Mouse (Mus musculus) forebrain, embryonic 15.5 days (tissue): ENCODE results near the gene Igf2bp2. TPM values are rescaled to one million over a fixed set of nuclear protein-coding genes. Genes with fewer than 3 reads are reported as not detected.

ENCODE experiments used
- ATAC-seq: fragments of 200-750 bp; cut with Nextera tagmentation; replicated peaks from 2 replicates; pipeline ENCODE4 v1.8.0; 2017; ENCODE audit warnings: mild to moderate bottlenecking, moderate TSS enrichment, moderate library complexity
- H3K27ac ChIP-seq: fragments of 300-500 bp; sonication (generic); replicated peaks from 2 replicates; pipeline ENCODE4 v1.5.1; 2015; ENCODE audit warnings: mild to moderate bottlenecking, inconsistent platforms
- H3K27me3 ChIP-seq: fragments of 300-500 bp; sonication (generic); 2 replicates; pipeline ENCODE4 v1.6.1; 2015; ENCODE audit warnings: inconsistent platforms
- H3K36me3 ChIP-seq: fragments of 300-500 bp; sonication (generic); 2 replicates; pipeline ENCODE4 v1.6.1; 2015; ENCODE audit warnings: mild to moderate bottlenecking, inconsistent platforms
- H3K4me1 ChIP-seq: fragments of 300-500 bp; sonication (generic); 2 replicates; pipeline ENCODE4 v1.6.1; 2015; ENCODE audit warnings: inconsistent platforms
- H3K4me2 ChIP-seq: fragments of 300-500 bp; sonication (generic); replicated peaks from 2 replicates; pipeline ENCODE4 v1.6.1; 2015; ENCODE audit warnings: mild to moderate bottlenecking, inconsistent platforms
- H3K4me3 ChIP-seq: fragments of 300-500 bp; sonication (generic); 2 replicates; pipeline ENCODE4 v1.5.1; 2015; ENCODE audit warnings: mild to moderate bottlenecking, inconsistent platforms
- H3K9ac ChIP-seq: fragments of 300-500 bp; sonication (generic); replicated peaks from 2 replicates; pipeline ENCODE4 v1.6.1; 2015; ENCODE audit warnings: mild to moderate bottlenecking, inconsistent platforms
- H3K9me3 ChIP-seq: fragments of 300-500 bp; sonication (generic); 2 replicates; pipeline ENCODE4 v1.6.1; 2016; ENCODE audit warnings: inconsistent platforms
- WGBS: fragments of 180-500 bp; shearing (Covaris S2); methylation state at CpG from one replicate; pipeline ENCODE4 v1.1.7; 2015; ENCODE audit warnings: mixed read lengths; 5-methylcytosine and 5-hydroxymethylcytosine counted together
- polyA plus RNA-seq: library from polyadenylated mRNA; unstranded; fragments of >200 nt; fragmentation: Nextera tagmentation; extraction: Ambion mirVana; gene quantifications from 2 replicates; pipeline ENCODE4 v1.2.1, GENCODE M21; 2015

Igf2bp2 gene
- polyA plus RNA-seq: 25.8 and 27.5 TPM in 2 replicates

- Histone ChIP-seq H3K9ac (peak within 1 kb of the TSS; percentile 73), H3K36me3 (no peaks in the 10 kb centered on the region), H3K27ac (peak within 1 kb of the TSS; percentile 88), H3K27me3 (no peaks in the 10 kb centered on the region), H3K4me1 (peaks cover 33% of the 10 kb centered on the region), H3K9me3 (no peaks in the 10 kb centered on the region), H3K4me2 (peak within 1 kb of the TSS; percentile 88), H3K4me3 (peak within 1 kb of the TSS; percentile 69)
- under 1% methylated on average over 115 of the region's 131 CpGs for WGBS
- peak; percentile 83 for ATAC-seq
Measured at GRCm38 (mm10) chr16:22162512-22163455, at the start of gene Igf2bp2. Gene Igf2bp2, minus strand, starts transcription at chr16:22163299.

- no peaks in the 10 kb centered on the region for H3K36me3 ChIP-seq
- no peak overlapping the region for H3K9ac ChIP-seq
- ATAC-seq: no peak
- H3K4me2 ChIP-seq: no peak overlapping the region
- 93% methylated on average over 1 of the region's 1 CpGs for WGBS
- H3K27me3 ChIP-seq: no peaks in the 10 kb centered on the region
- no peak overlapping the region for H3K4me3 ChIP-seq
- no peaks in the 10 kb centered on the region for H3K4me1 ChIP-seq
- H3K9me3 ChIP-seq: no peaks in the 10 kb centered on the region
- H3K27ac ChIP-seq: no peak overlapping the region
Measured at GRCm38 (mm10) chr16:22203501-22203900, 40.4 kb upstream of the Igf2bp2 start.

DNA sequence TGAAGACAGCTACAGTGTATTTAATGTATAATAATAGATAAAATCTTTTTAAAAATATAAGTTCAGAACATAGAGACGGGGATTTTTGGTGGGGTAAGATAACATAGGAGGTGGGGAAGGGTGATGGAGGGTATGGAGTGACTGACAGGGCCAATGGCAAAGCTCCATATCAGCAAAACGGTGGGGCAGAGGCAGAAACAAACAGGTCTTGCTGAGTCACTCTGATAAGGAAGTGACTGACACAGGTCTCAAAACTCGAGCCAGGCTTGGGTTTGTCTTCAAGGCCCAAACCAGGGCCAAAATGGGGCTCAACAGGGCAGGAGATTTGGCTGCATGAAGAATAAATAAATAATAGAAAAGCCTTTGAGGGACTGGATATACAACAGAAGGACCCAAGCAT, 38.8 kb upstream of the Igf2bp2 start:
- Histone ChIP-seq H3K4me1 (no peaks in the 10 kb centered on the region), H3K9me3 (no peaks in the 10 kb centered on the region)
- WGBS: 76% methylated on average over 3 of the region's 3 CpGs

GRCm38 (mm10) chr16:22200476-22200875, 37.4 kb upstream of the Igf2bp2 start:
- no peak overlapping the region for H3K4me2 ChIP-seq
- no peaks in the 10 kb centered on the region for H3K27me3 ChIP-seq
- no peak for ATAC-seq
- no peaks in the 10 kb centered on the region for H3K4me1 ChIP-seq
- no peak overlapping the region for H3K9ac ChIP-seq
- no peaks in the 10 kb centered on the region for H3K9me3 ChIP-seq
- WGBS: 50% methylated on average over 1 of the region's 1 CpGs
- H3K27ac ChIP-seq: no peak overlapping the region
- no peak overlapping the region for H3K4me3 ChIP-seq
- no peaks in the 10 kb centered on the region for H3K36me3 ChIP-seq

More for the DNA sequence above, 38.8 kb upstream of the Igf2bp2 start:
- no peaks in the 10 kb centered on the region for H3K27me3 ChIP-seq
- H3K36me3 ChIP-seq: no peaks in the 10 kb centered on the region
- no peak overlapping the region for H3K27ac ChIP-seq
- H3K4me2 ChIP-seq: no peak overlapping the region
- no peak overlapping the region for H3K4me3 ChIP-seq
- H3K9ac ChIP-seq: no peak overlapping the region
- ATAC-seq: no peak

DNA sequence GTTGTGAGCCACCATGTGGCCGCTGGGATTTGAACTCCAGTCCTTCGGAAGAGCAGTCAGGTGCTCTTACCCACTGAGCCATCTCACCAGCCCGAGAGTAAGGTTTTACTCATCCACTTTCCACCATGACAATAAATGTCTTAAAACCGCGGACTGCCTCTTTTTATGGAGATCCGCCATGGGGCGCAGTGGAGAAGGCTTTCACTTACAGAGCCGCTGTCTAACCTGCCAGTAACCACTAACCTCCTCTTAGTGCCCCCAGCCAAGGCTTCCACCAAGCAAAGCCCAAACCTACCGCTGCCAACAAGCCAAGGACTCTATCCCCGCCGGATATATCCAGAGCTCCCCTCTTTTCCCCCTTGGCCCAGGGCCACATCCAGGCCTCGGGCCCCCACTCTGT, 24.3 kb upstream of the Igf2bp2 start:
- no peak for ATAC-seq
- Histone ChIP-seq H3K4me2 (no peak overlapping the region), H3K4me3 (no peak overlapping the region), H3K4me1 (no peaks in the 10 kb centered on the region), H3K9ac (no peak overlapping the region), H3K27me3 (no peaks in the 10 kb centered on the region), H3K9me3 (no peaks in the 10 kb centered on the region), H3K27ac (no peak overlapping the region), H3K36me3 (no peaks in the 10 kb centered on the region)
- WGBS: 86% methylated on average over 12 of the region's 12 CpGs

DNA sequence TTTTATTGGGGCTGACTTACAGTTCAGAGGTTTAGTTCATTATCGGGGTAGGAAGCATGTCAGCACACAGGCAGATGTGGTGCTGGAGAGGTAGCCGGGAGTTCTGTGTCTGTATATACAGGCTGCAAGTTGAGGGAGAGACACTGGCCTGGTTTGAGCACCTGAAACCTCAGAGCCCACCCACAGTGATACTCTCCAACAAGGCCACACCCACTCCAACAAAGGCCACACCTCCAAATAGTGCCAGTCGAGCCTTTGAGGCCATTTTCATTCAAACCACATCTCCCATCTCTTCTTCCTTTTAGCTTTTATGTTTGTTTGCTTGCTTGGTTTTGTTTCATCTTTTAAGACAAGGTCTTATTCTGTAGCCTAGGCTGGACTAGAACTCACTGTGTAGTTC, 22.3 kb upstream of the Igf2bp2 start:
- Histone ChIP-seq H3K4me1 (no peaks in the 10 kb centered on the region), H3K36me3 (no peaks in the 10 kb centered on the region), H3K27me3 (no peaks in the 10 kb centered on the region), H3K4me3 (no peak overlapping the region), H3K9me3 (no peaks in the 10 kb centered on the region), H3K4me2 (no peak overlapping the region), H3K27ac (no peak overlapping the region), H3K9ac (no peak overlapping the region)
- WGBS: 84% methylated on average over 3 of the region's 3 CpGs
- no peak for ATAC-seq

DNA sequence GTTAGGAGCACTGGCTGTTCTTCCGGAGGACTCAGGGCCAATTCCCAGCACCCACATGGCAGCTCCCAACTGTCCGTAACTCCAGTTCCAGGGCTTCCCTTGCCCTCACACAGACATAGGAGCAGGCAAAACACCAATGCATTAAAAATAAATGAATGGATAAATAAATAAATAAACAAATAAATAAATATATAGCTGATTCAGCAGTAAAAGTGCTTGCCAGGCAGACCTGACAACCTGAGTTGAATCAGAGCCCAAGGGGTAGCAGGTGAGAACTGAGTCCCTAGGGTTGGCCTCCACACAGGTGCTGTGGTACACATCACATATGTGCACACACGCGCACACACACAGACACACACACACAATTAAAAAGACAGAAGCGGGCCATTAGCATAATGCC, 21.0 kb upstream of the Igf2bp2 start:
- H3K9me3 ChIP-seq: no peaks in the 10 kb centered on the region
- H3K36me3 ChIP-seq: no peaks in the 10 kb centered on the region
- 98% methylated on average over 5 of the region's 5 CpGs for WGBS
- no peak for ATAC-seq
- H3K9ac ChIP-seq: no peak overlapping the region
- H3K27me3 ChIP-seq: no peaks in the 10 kb centered on the region
- H3K27ac ChIP-seq: no peak overlapping the region
- no peak overlapping the region for H3K4me3 ChIP-seq
- no peak overlapping the region for H3K4me2 ChIP-seq
- no peaks in the 10 kb centered on the region for H3K4me1 ChIP-seq

DNA sequence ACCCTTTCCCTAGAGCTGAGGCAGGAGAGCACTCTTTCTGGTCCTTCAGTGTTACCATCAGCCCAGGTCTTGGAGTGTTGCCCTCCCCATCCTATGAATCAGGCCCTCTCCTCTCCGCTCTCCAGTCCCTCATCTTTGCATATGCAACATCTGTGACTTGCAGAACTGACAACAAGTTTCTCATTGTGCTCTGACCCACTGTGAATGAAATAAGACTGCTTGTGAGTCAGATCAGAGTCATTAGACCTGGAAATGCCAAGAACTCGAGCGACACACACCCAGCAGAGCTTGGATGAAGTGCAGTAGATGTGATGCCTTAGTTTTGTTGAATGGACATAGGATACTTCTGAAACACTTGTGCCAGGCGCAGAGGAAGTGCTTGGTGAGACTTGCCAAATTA, 19.2 kb upstream of the Igf2bp2 start:
- WGBS: 84% methylated on average over 4 of the region's 4 CpGs
- Histone ChIP-seq H3K9ac (no peak overlapping the region), H3K4me1 (no peaks in the 10 kb centered on the region)

DNA sequence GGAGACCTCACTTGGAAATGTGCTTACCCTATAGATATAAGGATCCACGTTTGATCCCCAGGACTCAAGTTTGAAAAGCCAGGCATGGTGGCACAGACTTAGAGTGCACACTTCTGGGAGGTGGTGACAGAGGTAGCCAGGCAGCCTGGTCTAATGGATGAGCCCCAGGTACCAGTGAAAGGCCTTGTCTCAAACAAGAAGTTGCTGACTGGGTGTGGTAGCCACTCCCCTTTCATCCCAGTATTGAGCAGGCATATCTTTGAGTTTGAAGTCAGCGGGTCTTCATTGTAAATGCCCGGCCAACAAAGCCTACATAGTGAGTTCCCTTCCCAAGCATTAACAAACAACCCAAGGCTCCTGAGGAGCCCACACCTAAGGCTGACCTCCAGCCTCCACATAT, 15.7 kb upstream of the Igf2bp2 start:
- WGBS: 77% methylated on average over 3 of the region's 3 CpGs
- ATAC-seq: no peak
- Histone ChIP-seq H3K27me3 (no peaks in the 10 kb centered on the region), H3K4me2 (no peak overlapping the region), H3K9me3 (no peaks in the 10 kb centered on the region), H3K27ac (no peak overlapping the region), H3K4me1 (no peaks in the 10 kb centered on the region), H3K9ac (no peak overlapping the region), H3K36me3 (no peaks in the 10 kb centered on the region), H3K4me3 (no peak overlapping the region)

More for the DNA sequence above, 19.2 kb upstream of the Igf2bp2 start:
- no peak for ATAC-seq
- H3K27me3 ChIP-seq: no peaks in the 10 kb centered on the region
- H3K9me3 ChIP-seq: no peaks in the 10 kb centered on the region
- H3K36me3 ChIP-seq: no peaks in the 10 kb centered on the region
- no peak overlapping the region for H3K27ac ChIP-seq
- no peak overlapping the region for H3K4me3 ChIP-seq
- H3K4me2 ChIP-seq: no peak overlapping the region

DNA sequence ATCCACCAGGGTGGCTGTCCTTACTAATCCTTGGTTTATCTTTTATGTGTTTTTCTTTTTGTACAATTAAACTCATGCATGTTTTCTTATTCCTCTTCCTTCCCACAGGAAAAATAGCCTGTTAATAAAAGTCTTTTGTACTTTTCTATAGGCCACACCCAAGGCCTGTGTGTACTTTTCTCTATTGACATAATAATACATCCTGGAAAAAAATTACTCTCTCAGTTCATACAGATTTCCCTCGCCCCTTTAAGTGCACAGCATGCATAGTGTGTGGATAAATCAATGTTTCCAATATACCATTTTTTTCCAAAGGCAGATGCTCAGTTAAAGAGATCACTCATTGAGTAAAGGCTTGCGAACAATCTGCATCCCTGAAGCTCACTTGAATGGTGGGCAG, 14.9 kb upstream of the Igf2bp2 start:
- Histone ChIP-seq H3K4me3 (no peak overlapping the region), H3K27ac (no peak overlapping the region), H3K9me3 (no peaks in the 10 kb centered on the region), H3K9ac (no peak overlapping the region), H3K4me1 (no peaks in the 10 kb centered on the region), H3K27me3 (no peaks in the 10 kb centered on the region), H3K4me2 (no peak overlapping the region), H3K36me3 (no peaks in the 10 kb centered on the region)
- no peak for ATAC-seq
- WGBS: 90% methylated on average over 2 of the region's 2 CpGs

DNA sequence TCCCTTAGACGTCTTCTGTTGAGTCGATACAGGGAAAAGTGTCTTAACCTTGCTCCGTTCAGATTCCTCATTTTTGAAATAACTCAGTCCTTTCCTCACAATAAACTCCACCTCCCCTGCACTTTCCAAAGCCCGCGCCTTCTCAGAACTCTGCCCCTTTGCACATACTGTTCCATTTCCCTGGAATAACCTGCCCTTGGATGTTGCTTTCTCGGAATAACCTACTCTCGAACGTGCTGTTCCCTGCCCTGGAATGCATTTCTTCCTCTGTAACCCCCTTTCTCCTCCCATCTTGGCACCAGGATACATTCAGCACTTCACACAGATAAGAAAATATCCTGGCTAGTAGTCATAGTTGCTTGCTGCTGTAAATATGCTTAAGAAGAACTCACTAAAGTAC, 5.6 kb upstream of the Igf2bp2 start:
- no peak overlapping the region for H3K4me2 ChIP-seq
- 95% methylated on average over 8 of the region's 8 CpGs for WGBS

GRCm38 (mm10) chr16:22165556-22165955, 2.5 kb upstream of the Igf2bp2 start:
- H3K4me2 ChIP-seq: no peak overlapping the region
- no peaks in the 10 kb centered on the region for H3K27me3 ChIP-seq
- no peak overlapping the region for H3K4me3 ChIP-seq
- 87% methylated on average over 5 of the region's 5 CpGs for WGBS
- H3K4me1 ChIP-seq: peaks cover 17% of the 10 kb centered on the region
- H3K36me3 ChIP-seq: no peaks in the 10 kb centered on the region
- no peak overlapping the region for H3K9ac ChIP-seq
- no peak for ATAC-seq
- H3K27ac ChIP-seq: no peak overlapping the region
- H3K9me3 ChIP-seq: no peaks in the 10 kb centered on the region

More for the DNA sequence above, 5.6 kb upstream of the Igf2bp2 start:
- Histone ChIP-seq H3K36me3 (no peaks in the 10 kb centered on the region), H3K4me3 (no peak overlapping the region), H3K27me3 (no peaks in the 10 kb centered on the region), H3K9me3 (no peaks in the 10 kb centered on the region), H3K9ac (no peak overlapping the region), H3K4me1 (peaks cover 9% of the 10 kb centered on the region), H3K27ac (no peak overlapping the region)
- no peak for ATAC-seq
